ENCODE assay signal across 19 mouse cellular contexts in the genomic region with DNA sequence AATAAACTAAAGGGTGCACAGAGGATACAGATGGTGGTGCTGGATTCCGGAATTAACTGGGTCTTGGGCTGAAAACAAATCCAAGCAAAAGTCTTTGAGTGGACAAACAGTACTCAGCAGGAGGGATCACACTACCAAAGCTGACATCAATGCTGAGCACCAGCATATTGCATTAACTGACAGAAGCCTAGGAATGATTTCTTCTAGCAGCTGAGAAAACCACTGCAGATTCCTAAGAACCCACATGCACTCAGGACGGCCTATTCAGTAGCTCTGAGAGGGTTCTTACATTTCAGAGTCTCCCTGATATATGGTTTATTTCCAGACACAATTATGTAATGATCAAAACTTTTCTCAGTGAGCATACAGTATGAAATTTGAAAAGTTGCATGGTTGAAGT.
DNase-seq lines count a peak whose midpoint lies in the region; TF ChIP-seq lines count a peak whose summit lies in the region.
"Had no signal": no experiment of that assay in that cellular context is flagged by ENCODE, and none has a peak within 500 bp of the region (broad histone marks: within the 10 kb centered on the region; RNA-seq: fewer than 3 reads in every experiment).

No protein-coding gene starts in this region.

- H3K27ac ChIP-seq in small intestine, adult 2 months (ENCODE audit: insufficient read depth, low read depth, low read length) = peak overlapping the region; percentile 66
- no peak overlapping the region for H3K27ac ChIP-seq in thymus, adult 2 months (ENCODE audit: control insufficient read depth, insufficient read depth, low read length)

- H3K79me2 ChIP-seq in C2C12 (ENCODE audit: control insufficient read depth, insufficient read depth) (no peaks in the 10 kb centered on the region), myocyte (ENCODE audit: control insufficient read depth, insufficient read depth) (no peaks in the 10 kb centered on the region)

- no peak overlapping the region for H3ac ChIP-seq in C2C12 (ENCODE audit: control insufficient read depth, insufficient read length, low read depth)
- no peak overlapping the region for H3ac ChIP-seq in myocyte (ENCODE audit: control insufficient read depth, insufficient read length)

- WGBS in small intestine, adult 2 months = 82% methylated on average over 2 of the region's 2 CpGs
- 96% methylated on average over 2 of the region's 2 CpGs for WGBS in thymus, adult 2 months

- no peaks in the 10 kb centered on the region for H3K79me3 ChIP-seq in C2C12 (ENCODE audit: low read depth)

- H3K36me3 ChIP-seq in C2C12 (ENCODE audit: control insufficient read depth, insufficient read depth) (no peaks in the 10 kb centered on the region), myocyte (ENCODE audit: control insufficient read depth, insufficient read depth) (no peaks in the 10 kb centered on the region)
- no peaks in the 10 kb centered on the region; the same call in 1 of the 2 replicates for H3K36me3 ChIP-seq in small intestine, adult 2 months (ENCODE audit: control insufficient read depth, insufficient read depth, low read length)
- H3K36me3 ChIP-seq in thymus, adult 2 months (ENCODE audit: control insufficient read depth, insufficient read depth, low read length) = no peaks in the 10 kb centered on the region

- H3K4me1 ChIP-seq in small intestine, adult 2 months (ENCODE audit: control insufficient read depth, insufficient read depth, insufficient read length, low read length) = peaks cover 12% of the 10 kb centered on the region; the same call in 1 of the 2 replicates
- H3K4me1 ChIP-seq in thymus, adult 2 months (replicated peaks; ENCODE audit: control insufficient read depth, insufficient read depth, low read length) = no peaks in the 10 kb centered on the region

- peak overlapping the region; percentile 48 for H3K4me2 ChIP-seq in myocyte (ENCODE audit: low read depth)

- H3K4me3 ChIP-seq in C2C12 (ENCODE audit: insufficient read depth, poor library complexity, severe bottlenecking) = no peak overlapping the region
- no peak overlapping the region for H3K4me3 ChIP-seq in myocyte
- no peak overlapping the region for H3K4me3 ChIP-seq in small intestine, adult 2 months (ENCODE audit: low read depth, low read length)
- no peak overlapping the region for H3K4me3 ChIP-seq in thymus, adult 2 months (ENCODE audit: control insufficient read depth, insufficient read depth, low read length)

- DNase-seq in thymus, adult 2 months = no peak
- DNase-seq in cerebellum, postnatal 36 days = no peak
- DNase-seq in adrenal gland, adult 8-10 months = no peak
- DNase-seq: adrenal gland, adult 2 months; adrenal gland, postnatal 10 days; adrenal gland, postnatal 14 days; adrenal gland, postnatal 25 days; adrenal gland, postnatal 36 days; B cell, adult 2 months; cerebellum, adult 11 months; cerebellum, adult 11-12 months; cerebellum, adult 18-20 months; cerebellum, adult 2 months; cerebellum, adult 8-10 months had no signal

- no peak for TF ChIP-seq POLR2A in myocyte (IDR thresholded peaks at IDR 0.05; ENCODE audit: insufficient read length, low read depth)
- TF ChIP-seq POLR2A in small intestine, adult 2 months (IDR thresholded peaks at IDR 0.05; ENCODE audit: low read depth, low read length) = no peak
- no peak for TF ChIP-seq POLR2A in thymus, adult 2 months (IDR thresholded peaks at IDR 0.05; ENCODE audit: control insufficient read depth, extremely low read depth, insufficient read depth, low read length, poor library complexity)

- no peak for TF ChIP-seq CTCF in C2C12 (IDR thresholded peaks at IDR 0.05; ENCODE audit: control insufficient read depth, insufficient read depth, insufficient read length)
- TF ChIP-seq CTCF in small intestine, adult 2 months (IDR thresholded peaks at IDR 0.05; ENCODE audit: extremely low read depth, insufficient read length, insufficient replicate concordance, low read depth, low read length) = no peak
- TF ChIP-seq CTCF in thymus, adult 2 months (IDR thresholded peaks at IDR 0.05; ENCODE audit: borderline replicate concordance, control insufficient read depth, extremely low read depth, insufficient read depth, low read length, poor library complexity) = no peak

- H3K27me3 ChIP-seq in C2C12 (ENCODE audit: control insufficient read depth, insufficient read depth, insufficient read length) (no peaks in the 10 kb centered on the region), myocyte (ENCODE audit: control insufficient read depth, insufficient read depth, insufficient read length) (no peaks in the 10 kb centered on the region)
- no peaks in the 10 kb centered on the region for H3K27me3 ChIP-seq in small intestine, adult 2 months (ENCODE audit: control insufficient read depth, insufficient read depth, low read length)
- H3K27me3 ChIP-seq in thymus, adult 2 months (ENCODE audit: control insufficient read depth, insufficient read depth, low read length) = no peaks in the 10 kb centered on the region
- H3K27me3 ChIP-seq: CH12.LX, Patski had no signal

TF ChIP-seq in C2C12, 6 proteins besides CTCF, POLR2A, EP300 and RAD21:
- TF ChIP-seq MYOD1 (IDR thresholded peaks at IDR 0.05; ENCODE audit: control insufficient read depth, insufficient read length, low read depth) = peak; percentile 93
- no peak for TF ChIP-seq CEBPB (IDR thresholded peaks at IDR 0.05; ENCODE audit: low read depth)

TF ChIP-seq in myocyte, 11 proteins besides CTCF, POLR2A, EP300 and RAD21:
- TF ChIP-seq MAX (IDR thresholded peaks at IDR 0.05; ENCODE audit: low read depth) (no peak), TCF12 (IDR thresholded peaks at IDR 0.05; ENCODE audit: insufficient read depth, poor library complexity, severe bottlenecking) (peak; percentile 61), CEBPB (IDR thresholded peaks at IDR 0.05; ENCODE audit: insufficient read depth, poor library complexity, severe bottlenecking) (no peak), E2F4 (IDR thresholded peaks at IDR 0.05; ENCODE audit: insufficient read depth) (no peak), POLR2AphosphoS2 (IDR thresholded peaks at IDR 0.05; ENCODE audit: insufficient read length, low read depth) (no peak), USF1 (IDR thresholded peaks at IDR 0.05; ENCODE audit: low read depth) (no peak), MYOG (IDR thresholded peaks at IDR 0.05; ENCODE audit: control insufficient read depth in 1 of 3, insufficient read depth in 1 of 3, insufficient read length in 2 of 3, low read depth in 2 of 3) (peak in 1 of 3 experiments; percentile 46), SRF (IDR thresholded peaks at IDR 0.05; ENCODE audit: control insufficient read depth, insufficient read length, low read depth) (no peak), REST (IDR thresholded peaks at IDR 0.05; ENCODE audit: insufficient read depth, insufficient read length) (no peak), TCF3 (IDR thresholded peaks at IDR 0.05; ENCODE audit: insufficient read length, low read depth) (no peak), MYOD1 (IDR thresholded peaks at IDR 0.05; ENCODE audit: control insufficient read depth in 1 of 3, insufficient read length in 2 of 3, low read depth in 2 of 3) (peak; percentile 89 to 97 (median 94))
